Mouse (Mus musculus): ENCODE data around the gene Olfr1373.
A peak's percentile ranks its signal among the peaks of the same experiment; 100 is the strongest.
"Not testable (repeated sequence)": the region's sequence is repeated elsewhere in the genome, so short reads cannot be mapped to it uniquely, and the experiment has no call there.

Olfr1373 gene

DNA sequence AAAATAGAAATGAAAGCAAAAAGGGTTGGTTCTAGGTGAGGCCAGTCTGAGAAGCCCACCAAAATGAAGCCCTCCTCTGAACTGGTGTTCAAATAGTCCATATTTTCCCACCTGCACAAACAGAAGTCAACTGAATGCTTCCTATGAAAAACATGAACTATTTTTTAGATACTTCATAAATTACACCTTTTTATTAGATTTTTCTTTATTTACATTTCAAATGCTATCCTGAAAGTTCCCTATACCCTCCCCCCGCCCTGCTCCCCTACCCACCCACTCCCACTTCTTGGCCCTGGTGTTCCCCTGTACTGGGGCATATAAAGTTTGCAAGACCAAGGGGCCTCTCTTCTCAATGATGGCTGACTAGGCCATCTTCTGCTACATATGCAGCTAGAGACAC, at the start of gene Olfr1373:
Olfr1373 (minus strand) TSS at position 101 of the 400 bp plus-strand sequence.
- not testable (repeated sequence) for DNase-seq (ENCODE audit: low read depth)

DNA sequence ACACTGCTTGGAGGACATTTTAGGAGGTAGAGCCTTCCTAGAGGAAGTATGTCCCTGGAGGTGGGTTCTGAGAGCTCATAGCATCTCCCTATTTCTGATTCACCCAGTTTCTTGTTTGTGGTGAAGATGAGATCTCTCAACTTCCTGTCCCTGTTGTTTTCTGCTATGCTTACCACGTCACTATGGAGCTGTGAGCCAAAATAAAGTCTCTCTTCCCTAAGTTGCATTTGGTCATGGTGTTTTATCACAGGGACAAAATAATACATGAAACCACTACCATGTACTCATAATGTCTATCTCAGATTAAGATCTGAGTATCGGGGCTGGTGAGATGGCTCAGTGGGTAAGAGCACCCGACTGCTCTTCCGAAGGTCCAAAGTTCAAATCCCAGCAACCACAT, 35.3 kb upstream of the Olfr1373 start:
- not testable (repeated sequence) for DNase-seq (ENCODE audit: low read depth)

DNA sequence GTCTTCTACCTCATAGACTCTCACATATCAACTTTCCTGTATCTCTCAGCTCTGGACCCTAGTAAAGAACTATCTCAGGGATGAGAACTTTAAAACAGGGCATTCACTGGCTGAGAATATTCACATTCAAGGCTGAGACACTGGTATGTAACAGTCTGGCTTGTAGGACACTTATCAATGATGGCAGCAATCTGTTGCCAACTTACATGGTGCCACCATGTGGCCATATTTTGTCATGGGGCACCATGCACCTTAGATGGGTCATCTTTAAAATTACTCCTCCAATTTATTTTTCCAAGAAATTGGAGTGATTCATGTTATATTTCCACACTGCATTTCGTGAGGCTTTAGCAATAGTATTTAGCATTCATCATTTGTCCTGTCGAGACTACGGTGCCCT, 34.6 kb upstream of the Olfr1373 start:
- DNase-seq (ENCODE audit: low read depth): not testable (repeated sequence)

DNA sequence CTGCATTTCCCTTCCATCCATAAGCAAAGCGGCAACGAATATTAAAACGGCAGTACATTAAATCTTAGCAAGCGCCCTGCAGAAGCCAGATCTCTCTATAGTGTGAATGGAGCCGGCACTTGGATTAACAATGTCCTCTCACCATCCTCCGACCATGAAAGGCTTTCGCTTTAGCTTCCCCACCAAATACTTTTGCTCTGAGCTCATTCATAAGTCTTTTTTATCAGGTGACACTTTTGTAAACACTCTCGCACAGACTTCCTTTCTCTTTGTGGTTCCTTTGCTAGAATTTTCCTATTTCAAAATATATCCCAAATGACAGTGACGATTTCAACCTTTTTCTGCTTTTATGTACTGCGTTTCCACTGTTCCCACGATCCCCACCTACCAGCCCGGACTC, 23.1 kb upstream of the Olfr1373 start:
- DNase-seq (ENCODE audit: low read depth): peak; percentile 10

DNA sequence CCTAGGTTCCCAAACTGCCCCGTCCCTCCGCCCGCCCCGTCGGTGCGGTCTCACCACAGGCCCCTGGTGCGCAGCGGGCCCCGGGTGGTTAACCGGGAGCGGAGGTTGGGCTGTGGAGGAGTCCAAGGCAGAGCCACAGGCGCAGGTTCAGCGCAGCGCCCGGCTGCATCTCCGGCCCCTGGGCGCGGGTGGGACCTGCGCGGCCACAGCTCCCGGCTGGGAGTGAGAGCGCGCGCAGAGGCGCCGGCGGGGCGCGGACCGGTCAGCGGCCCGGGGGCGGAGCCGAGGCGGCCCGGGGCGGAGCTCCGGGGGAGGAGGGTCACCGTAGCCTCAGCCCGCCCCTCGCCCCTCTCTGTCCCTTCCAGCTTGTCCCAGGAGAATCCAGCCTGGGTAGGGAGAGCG, 22.6 kb upstream of the Olfr1373 start:
- DNase-seq (ENCODE audit: low read depth): not testable (repeated sequence)

DNA sequence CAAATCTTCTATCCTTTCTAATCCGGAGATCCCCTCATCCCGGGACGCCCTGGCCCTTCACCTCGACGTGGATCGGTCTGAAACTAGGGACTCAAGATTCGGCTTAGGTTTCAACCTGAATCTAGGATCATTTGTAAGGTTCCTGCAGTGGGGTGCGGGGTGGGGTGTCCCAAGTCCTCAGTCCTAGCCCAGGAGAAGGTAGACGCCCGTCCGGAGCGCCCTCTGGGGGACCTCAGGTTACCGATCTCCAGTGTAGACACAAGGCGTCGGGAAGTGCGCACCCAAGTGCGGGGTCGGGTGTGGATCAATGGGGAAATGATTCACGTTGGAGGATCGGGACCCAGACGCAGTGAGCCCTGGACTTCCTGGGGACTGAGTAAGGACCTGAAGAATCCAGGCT, 21.8 kb upstream of the Olfr1373 start:
- no peak for DNase-seq (ENCODE audit: low read depth)

DNA sequence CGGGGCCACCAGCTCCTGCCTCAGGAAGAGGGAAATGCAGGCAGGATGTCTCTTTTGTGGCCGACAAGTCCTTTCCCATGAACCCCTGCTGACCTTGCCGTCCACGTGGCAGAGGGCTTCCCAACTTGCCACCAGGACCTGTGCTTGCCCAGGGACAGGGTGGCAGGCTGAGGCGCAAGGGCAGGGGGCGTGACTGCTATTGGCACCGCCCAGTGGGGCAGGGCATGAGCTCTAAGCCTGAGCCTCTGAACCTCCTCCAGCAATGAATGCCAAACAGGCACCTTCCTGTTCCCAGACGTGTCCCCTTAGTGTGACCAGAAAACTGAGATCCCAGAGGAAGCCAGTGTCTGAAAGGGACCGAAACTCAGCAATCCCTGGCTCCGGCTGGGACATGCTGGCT, 18.6 kb upstream of the Olfr1373 start:
- no peak for DNase-seq (ENCODE audit: low read depth)

DNA sequence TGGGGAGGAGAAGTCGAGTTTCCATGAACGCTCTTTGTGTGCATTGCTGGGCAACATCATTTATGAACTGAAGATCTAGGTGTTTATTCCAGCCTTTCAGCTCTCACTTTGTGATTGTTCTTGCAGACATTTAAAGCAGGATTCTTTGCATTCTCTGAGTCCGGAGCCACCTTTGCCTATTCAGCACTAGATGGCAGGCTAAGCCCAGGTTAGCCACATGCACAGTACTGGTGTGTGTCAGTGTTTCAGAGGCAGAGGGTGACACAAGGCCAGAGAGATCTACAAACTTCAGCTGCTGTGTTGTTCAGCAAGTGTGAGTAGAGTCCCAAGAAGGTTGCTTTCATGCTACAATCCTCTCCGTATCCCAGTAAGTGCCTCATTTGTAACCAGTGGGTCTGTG, 1.7 kb downstream of the Olfr1373 start:
- DNase-seq (ENCODE audit: low read depth): peak; percentile 78

DNA sequence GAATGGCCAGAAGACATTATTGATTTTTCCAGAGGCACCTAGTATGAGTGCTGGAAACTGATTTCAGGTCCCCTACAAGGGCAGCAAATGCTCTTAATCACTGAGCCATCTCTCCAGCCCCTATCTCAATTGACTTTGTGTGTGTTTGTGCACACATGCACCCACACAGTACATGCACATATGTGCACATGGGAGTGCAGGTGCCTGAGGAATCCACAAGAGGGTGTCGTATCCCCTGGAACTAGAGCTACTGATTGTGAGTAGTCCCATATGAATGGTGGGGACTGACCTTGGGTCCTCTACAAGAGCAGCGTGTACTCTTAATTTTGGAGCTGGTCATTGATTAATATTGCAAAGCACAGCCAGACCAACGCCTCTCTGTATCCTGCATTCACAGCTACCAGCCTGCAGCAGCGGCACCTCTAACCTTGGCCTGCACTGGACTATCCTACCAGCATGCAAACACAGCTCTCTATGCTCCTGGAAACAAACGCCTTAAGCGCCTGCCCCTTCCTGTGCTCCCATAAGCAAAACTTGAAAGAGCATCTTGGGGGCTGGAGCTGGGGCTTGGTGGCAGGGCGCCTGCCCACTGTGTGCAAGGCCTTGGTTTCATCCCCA, 14.8 kb downstream of the Olfr1373 start:
- no peak for DNase-seq (ENCODE audit: low read depth)

DNA sequence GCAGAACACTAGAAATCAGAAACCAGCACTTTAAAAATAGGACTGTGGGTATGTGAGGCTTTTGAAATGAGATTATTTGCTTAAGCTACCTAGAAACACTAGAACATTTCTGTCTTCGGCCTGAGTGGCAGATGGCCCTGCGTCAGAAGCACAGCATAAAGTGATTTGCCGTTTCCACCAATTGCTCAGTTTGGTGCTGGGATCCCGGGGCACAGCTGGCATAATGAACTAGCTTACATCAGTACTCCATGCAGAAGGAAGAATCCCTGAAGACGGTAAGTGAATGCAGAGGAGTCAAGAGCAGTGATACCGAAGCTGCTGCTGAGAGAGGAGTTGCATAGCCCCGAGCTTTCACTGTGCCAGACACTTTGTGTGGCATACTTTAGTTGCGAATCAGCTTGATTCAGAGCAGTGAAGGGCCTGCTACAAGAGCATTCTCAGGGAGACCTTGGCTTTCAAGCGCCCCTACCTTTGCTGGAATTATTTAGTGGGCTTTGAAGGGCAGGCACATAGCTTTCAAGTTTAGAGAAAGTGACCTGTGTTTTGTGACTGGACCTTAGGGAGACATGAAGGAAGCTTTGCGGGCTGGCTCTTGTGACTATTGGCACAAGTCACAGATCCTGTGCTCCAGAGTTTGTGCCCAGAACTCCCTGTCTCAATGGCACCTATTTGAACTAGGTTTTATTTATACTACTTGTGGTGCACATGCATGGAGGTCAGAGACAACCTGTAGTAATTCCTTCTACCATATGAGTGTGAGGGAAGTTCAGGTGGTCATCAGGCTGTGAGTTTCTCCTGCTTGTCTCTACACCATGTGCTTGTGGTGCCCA, 15.5 kb downstream of the Olfr1373 start:
- peak; percentile 75 for DNase-seq (ENCODE audit: low read depth)

DNA sequence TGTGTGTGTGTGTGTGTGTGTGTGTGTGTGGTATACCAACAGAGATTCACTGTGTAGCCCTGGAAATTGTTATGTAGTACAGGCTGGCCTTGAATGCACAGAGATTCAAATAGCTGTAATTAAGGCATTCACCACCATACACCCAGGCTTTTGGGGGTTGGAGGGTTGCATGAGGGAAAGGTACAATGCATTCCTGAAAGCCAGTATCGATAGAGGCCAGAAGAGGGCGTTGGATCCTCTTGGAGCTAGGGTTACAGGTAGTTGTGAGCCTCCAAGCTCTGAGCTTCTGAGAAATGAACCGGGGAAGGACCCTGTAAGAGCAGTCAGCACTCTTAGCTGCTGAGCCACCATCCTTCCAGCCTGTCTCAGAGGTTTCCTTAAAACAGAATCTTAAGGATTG, 16.2 kb downstream of the Olfr1373 start:
- DNase-seq (ENCODE audit: low read depth): peak; percentile 30

DNA sequence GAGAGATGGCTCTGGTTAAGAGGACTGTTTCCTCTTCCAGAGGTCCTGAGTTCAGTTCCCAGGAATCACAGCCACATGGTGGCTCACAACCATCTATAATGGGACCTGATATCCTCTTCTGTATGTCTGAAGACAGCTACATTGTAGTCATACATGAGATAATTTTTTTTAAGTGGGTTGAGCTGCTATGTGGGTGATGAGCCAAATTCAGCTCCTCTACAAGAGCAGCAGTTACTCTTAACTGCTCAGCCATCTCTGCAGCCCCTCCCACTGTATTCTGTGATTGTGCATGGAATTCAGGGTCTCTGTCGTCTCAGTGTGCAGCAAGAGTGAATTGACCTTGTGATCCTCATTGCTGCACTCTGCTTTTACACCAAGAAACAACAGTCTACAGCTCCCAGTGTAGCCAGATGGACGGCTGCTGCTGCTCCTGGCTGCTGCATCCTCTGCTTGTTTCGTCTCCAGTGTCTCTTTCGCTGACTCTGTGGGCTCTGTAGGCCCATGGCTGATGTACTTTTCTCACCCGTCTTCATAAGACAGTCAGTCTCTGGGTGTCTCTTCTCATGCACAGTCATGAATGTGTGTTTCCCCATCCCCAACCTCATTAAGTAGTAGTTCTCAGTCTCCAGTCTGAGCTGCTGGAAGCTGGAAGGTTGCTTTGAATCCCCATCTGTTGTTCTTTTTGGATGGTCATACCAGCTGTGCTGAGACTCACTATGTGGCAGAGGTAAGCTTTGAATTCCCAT, 16.8 kb downstream of the Olfr1373 start:
- no peak for DNase-seq (ENCODE audit: low read depth)

DNA sequence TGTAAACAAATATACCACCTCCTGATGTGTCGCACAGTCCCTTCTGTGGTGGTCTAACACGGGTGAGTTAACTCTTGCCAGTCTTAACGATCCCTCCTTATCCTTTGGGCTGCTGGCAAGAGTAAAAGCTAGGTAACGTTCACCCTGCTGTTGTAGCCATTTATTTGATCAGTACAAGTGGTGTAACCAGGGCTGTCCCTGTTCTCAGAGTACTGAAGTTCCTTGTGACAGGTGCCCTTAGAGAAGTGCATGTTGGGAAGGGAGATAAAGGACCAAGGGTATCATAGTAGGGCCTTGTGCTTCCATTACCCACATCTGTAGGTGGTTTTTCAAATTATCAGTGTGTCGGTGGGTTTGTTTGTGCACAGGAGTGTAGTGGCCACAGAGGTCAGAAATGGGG, 17.6 kb downstream of the Olfr1373 start:
- no peak for DNase-seq (ENCODE audit: low read depth)

DNA sequence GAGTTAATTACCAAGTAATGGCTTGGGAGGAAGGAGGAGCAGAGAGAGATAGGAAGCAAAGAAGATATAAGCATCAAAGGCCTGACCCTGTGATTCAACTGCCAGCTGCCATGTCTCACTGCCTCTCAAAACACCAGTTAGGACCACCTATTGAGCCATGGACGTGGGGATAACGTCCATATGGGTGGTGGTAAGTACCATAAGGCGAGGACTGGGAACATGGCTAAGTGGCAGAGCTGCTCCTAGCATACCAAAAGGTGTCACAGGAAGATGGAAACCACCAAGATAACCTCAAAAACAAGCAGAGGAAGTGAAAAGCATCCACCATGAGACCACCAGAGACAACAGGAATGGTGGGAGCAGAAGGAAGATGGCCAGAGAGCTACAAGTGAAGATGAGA, 18.2 kb downstream of the Olfr1373 start:
- no peak for DNase-seq (ENCODE audit: low read depth)

DNA sequence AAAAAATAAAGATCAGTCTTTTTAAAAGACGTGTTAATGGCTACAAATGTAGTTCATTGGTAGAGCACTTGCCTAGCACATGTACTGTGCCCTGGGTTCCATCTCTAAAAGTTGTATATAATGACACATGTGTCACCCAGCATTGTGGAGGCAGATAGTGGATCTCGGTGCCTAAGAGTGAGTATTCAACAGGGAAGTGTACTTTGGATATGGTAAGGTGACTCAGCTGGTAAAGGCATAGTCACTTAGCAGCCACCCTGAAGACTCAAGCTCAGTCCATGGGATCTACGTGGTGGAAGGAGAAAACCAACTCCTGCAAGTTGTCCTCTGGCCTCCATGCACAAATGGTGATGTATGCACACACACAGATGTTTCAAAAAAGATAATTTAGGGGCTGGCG, 20.9 kb downstream of the Olfr1373 start:
- DNase-seq (ENCODE audit: low read depth): no peak

DNA sequence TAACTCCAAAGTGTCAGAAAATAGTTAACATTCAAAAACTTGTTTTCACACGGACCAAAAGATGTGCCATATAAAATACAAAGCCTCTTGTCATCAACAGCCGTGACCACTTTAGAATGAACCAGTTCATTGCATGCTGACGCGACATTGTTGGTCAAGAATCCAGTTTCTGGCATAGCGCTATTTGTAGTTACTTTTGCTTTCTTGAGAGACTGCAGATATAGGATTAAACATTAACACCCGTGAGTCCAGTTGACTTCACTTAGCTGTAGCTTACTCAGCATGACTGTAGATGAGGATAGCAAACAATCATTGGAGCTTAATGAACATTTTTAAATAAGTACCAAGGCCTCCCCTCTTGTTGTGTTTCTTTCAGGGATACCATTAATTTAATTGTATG, 23.3 kb downstream of the Olfr1373 start:
- no peak for DNase-seq (ENCODE audit: low read depth)

DNA sequence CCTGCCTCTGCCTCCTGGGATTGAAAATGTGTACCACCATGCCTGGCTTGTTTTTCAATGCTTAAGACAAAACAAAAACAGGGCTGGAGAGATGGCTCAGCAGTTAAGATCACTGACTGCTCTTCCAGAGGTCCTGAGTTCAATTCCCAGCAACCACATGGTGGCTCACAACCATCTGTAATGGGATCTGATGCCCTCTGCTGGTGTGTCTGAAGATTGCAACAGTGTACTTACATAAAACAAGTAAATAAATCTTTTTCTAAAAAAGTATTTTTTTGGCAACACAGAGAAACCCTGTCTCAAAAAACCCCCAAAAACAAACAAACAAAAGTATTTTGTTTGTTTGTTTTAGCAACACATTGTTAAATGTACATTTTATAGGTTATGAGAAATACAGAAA, 24.9 kb downstream of the Olfr1373 start:
- not testable (repeated sequence) for DNase-seq (ENCODE audit: low read depth)

DNA sequence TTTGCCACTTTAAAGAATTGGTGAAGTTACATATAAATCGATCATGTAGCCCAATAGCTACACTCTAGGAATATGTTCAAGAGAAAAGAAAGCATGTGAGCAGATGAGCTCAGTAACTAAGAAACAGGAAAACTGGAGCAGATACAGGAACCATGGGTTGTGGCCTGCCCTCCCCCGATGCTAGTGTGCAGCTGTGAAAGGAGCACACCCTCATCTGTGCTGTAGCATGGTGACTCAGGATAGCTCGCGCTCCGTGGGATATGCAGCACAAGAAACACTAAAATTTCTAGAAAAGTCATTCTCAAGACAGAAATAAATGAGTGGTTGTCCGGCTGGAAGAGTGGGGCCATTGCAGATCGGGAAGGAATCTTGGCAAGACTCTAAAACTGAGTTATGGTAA, 28.2 kb downstream of the Olfr1373 start:
- no peak for DNase-seq (ENCODE audit: low read depth)

DNA sequence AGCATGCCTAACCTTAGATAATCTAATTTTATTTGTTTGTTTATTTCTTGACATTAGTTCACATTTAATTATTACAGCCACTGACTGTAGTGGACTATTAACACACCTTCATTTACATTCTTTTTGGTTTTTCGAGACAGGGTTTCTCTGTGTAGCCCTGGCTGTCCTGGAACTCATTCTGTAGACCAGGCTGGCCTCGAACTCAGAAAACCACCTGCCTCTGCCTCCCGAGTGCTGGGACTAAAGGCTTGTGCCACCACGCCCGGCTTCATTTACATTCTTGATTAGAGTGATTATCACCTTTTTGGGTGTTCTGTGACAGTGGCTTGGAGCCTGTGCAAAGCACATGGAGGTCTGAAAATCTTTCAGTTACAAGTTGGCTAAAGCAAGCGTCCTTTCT, 29.2 kb downstream of the Olfr1373 start:
- DNase-seq (ENCODE audit: low read depth): not testable (repeated sequence)

DNA sequence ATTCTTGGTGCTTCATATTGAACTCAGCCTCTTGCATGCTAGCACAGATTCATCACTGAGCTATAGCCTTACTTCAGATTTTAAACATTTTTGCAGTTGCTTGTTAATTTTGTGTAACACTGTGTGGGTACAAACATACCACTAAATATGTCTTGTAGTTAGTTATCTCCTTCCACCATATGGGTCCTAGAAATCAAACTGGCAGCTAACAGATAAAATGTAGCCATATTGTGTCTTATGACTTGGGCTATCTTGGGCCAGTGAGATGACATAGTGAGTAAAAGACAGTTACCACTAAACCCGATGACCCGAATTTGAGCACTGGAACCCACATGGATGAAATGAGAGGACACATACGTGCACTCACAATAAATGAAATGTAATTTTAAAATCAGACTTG, 29.8 kb downstream of the Olfr1373 start:
- DNase-seq (ENCODE audit: low read depth): no peak

DNA sequence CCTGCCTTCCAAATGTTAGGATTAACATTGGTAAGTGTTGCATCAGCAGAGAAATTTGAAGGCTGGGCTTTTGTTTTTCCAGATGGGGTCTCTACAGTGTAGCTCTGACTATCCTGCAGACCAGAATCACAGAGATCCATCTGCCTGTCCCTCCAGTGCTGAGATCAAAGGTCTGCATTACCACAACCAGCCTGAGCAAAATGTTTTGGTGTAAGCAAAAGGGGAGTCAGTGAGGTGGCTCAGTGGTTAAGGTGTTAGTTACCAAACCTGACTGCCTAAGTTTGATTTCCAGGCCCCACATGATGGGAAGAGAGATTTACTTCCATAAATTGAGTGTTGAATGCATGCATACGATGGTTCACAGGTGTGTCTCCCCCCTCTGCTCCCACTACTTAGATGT, 35.9 kb downstream of the Olfr1373 start:
- DNase-seq (ENCODE audit: low read depth): no peak

DNA sequence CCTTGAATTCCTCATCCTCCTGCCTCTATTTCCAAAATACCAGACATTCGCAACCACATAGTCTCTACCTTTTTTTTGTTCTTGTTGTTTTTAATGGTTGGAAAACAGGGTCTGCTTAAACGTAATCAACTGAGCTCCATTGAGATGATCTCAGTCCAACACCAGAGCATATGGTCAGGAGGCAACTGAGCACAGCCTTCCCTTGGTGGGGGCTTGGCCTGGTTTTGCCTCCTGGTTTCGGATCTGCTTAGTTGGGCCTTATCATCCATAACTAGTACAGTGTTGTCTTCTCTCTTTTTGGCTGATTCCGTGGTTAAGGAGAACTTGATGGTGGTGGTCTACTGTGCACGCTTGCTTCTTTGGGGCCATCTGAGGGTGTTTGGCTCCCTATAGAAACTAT, 36.5 kb downstream of the Olfr1373 start:
- no peak for DNase-seq (ENCODE audit: low read depth)

DNA sequence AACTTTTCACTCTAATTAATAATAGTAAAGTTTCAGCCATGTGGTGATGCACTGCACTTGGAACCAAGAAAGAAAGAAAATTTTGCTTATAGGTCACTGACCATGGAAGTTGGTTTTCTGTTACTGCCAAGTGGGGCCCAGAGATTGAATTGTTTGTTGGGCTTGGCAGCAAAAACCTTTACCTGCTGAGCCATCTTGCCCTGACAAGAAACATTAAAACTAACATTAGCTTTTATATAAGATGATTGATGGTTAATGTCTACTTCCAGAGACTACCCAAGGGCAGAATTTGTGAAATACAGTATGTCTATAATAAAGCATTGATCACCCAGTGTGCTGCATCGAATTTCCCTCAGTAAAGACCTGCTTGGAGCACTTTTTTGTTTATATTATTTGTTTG, 38.9 kb downstream of the Olfr1373 start:
- no peak for DNase-seq (ENCODE audit: low read depth)
